Mouse (Mus musculus) ES-Bruce4 (cell line): ENCODE results near the gene Slc9a8.

ENCODE experiments used
- CTCF ChIP-seq: IDR thresholded peaks from one replicate; pipeline ENCODE4 v1.8.1; 2011; ENCODE audit warnings: low read depth, low read length
- POLR2A ChIP-seq: IDR thresholded peaks from one replicate; pipeline ENCODE4 v1.8.1; 2011; ENCODE audit warnings: low read length; ENCODE audit not compliant: insufficient read depth

GRCm38 (mm10) chr2:167447629-167448028 lies 26.1 kb downstream of the Slc9a8 start:
- TF ChIP-seq CTCF (no peak), POLR2A (no peak)
